Mouse (Mus musculus) gastrocnemius, adult 8-10 months (tissue): ENCODE measurements at regions not wholly inside any gene's neighbourhood (a gene's known extent, or its start where the extent isn't known, plus 50 kb on each side); places are given as distances from the start of the nearest gene placed in this dataset.

ENCODE experiments used
- DNase-seq, 2 experiments: peaks; one replicate each; pipeline ENCODE4 v3.0.0; 2022; ENCODE audit warnings: low spot score in 2 of 2

- DNase-seq, result no peak
These were observed 168.6 kb downstream of the Insc start for GRCm38 (mm10) chr7:114912109-114912508.

- DNase-seq, result peak; percentile 88 to 90
These were observed 178.7 kb downstream of the Insc start for GRCm38 (mm10) chr7:114922155-114922554.

GRCm38 (mm10) chr7:114933861-114934260 lies 190.4 kb downstream of the Insc start:
- no peak for DNase-seq

- DNase-seq, result no peak
These were observed 207.3 kb downstream of the Insc start for GRCm38 (mm10) chr7:114950759-114951158.

- DNase-seq, result no peak
These were observed 219.7 kb downstream of the Insc start for GRCm38 (mm10) chr7:114963206-114963605.

GRCm38 (mm10) chr7:114965923-114966322 lies 222.4 kb downstream of the Insc start:
- DNase-seq, result no peak

- no peak for DNase-seq
These were observed 243.0 kb downstream of the Insc start for GRCm38 (mm10) chr7:114986481-114986880.

GRCm38 (mm10) chr7:114991255-114991654 lies 247.8 kb downstream of the Insc start:
- DNase-seq, result no peak

GRCm38 (mm10) chr7:114992440-114992839 lies 248.9 kb downstream of the Insc start:
- DNase-seq, result no peak

- no peak for DNase-seq
These were observed 257.5 kb downstream of the Insc start for GRCm38 (mm10) chr7:115000796-115001524.

- no peak for DNase-seq
These were observed 270.9 kb downstream of the Insc start for GRCm38 (mm10) chr7:115014253-115014998.

GRCm38 (mm10) chr7:115019369-115019958 lies 276.0 kb downstream of the Insc start:
- DNase-seq, result no peak

- no peak for DNase-seq
These were observed 276.5 kb downstream of the Insc start for GRCm38 (mm10) chr7:115020023-115020422.

- DNase-seq, result no peak
These were observed 282.3 kb downstream of the Insc start for GRCm38 (mm10) chr7:115025803-115026202.

GRCm38 (mm10) chr7:115027685-115028084 lies 284.2 kb downstream of the Insc start:
- no peak for DNase-seq

GRCm38 (mm10) chr7:115033987-115034386 lies 290.5 kb downstream of the Insc start:
- no peak for DNase-seq

- no peak for DNase-seq
These were observed 312.0 kb downstream of the Insc start for GRCm38 (mm10) chr7:115055527-115055926.

- no peak for DNase-seq
These were observed 313.6 kb downstream of the Insc start for GRCm38 (mm10) chr7:115056992-115057645.

GRCm38 (mm10) chr7:115057736-115058135 lies 314.2 kb downstream of the Insc start:
- DNase-seq, result no peak

- DNase-seq, result no peak
These were observed 316.7 kb downstream of the Insc start for GRCm38 (mm10) chr7:115060171-115060570.

GRCm38 (mm10) chr7:115062817-115063216 lies 319.3 kb downstream of the Insc start:
- no peak for DNase-seq

- no peak for DNase-seq
These were observed 324.1 kb downstream of the Insc start for GRCm38 (mm10) chr7:115067641-115068040.
